Mouse (Mus musculus) brain, embryonic 14.5 days (tissue): ENCODE measurements at regions not wholly inside any gene's neighbourhood (a gene's known extent, or its start where the extent isn't known, plus 50 kb on each side); places are given as distances from the start of the nearest gene placed in this dataset.

ENCODE experiments used
- DNase-seq: peaks from one replicate; pipeline ENCODE4 v3.0.0-alpha.2; 2011; ENCODE audit warnings: low read depth
- CTCF ChIP-seq: fragments of 200-500 bp; IDR thresholded peaks from 2 replicates; pipeline ENCODE4 v1.5.1; 2012; ENCODE audit warnings: inconsistent platforms, mild to moderate bottlenecking, moderate library complexity, borderline replicate concordance; ENCODE audit not compliant: insufficient read depth, insufficient read length; ENCODE audit errors: extremely low read depth
- POLR2A ChIP-seq: fragments of 200-500 bp; IDR thresholded peaks from 2 replicates; pipeline ENCODE4 v1.6.1; 2012; ENCODE audit warnings: mild to moderate bottlenecking, inconsistent platforms, borderline replicate concordance; ENCODE audit not compliant: poor library complexity, insufficient read depth, insufficient read length, severe bottlenecking; ENCODE audit errors: extremely low read depth

- TF ChIP-seq POLR2A (no peak), CTCF (no peak)
- no peak for DNase-seq
Measured at GRCm38 (mm10) chr2:28141975-28142374, 50.8 kb upstream of the Olfm1 start.

GRCm38 (mm10) chr2:28141556-28141955 is 51.2 kb upstream of the Olfm1 start:
- TF ChIP-seq CTCF (no peak), POLR2A (no peak)
- peak; percentile 71 for DNase-seq

GRCm38 (mm10) chr2:28138583-28138982 is 53.9 kb upstream of the Fcnb start:
- DNase-seq, result peak; percentile 62
- TF ChIP-seq CTCF (no peak), POLR2A (no peak)

GRCm38 (mm10) chr2:28134605-28135004 is 49.9 kb upstream of the Fcnb start:
- no peak for TF ChIP-seq POLR2A
- no peak for TF ChIP-seq CTCF
- no peak for DNase-seq
